In the genomic region with DNA sequence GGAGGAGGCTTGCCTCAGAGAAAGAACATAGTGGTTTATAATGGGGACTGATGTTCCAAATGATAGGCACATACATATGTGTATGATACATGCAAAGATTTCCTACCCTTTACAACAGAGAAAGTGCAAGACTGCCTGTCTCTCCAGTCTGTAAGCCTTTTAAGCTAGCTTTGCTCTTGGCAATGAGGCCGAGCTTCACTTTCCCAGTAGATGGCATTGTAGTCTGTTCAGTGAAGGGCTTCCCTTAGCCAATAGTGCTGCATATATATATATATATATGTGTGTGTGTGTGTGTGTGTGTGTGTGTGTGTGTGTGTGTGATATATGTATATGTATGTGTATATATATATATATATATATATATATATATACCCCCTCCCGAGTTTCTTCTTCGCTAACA, we compare ENCODE assay signal across 9 mouse cellular contexts. TPM values are rescaled to one million over a fixed set of nuclear protein-coding genes. Genes with fewer than 3 reads are reported as not detected.
DNase-seq lines count a peak whose midpoint lies in the region; ATAC-seq and TF ChIP-seq lines count a peak whose summit lies in the region.
"Had no signal": no experiment of that assay in that cellular context is flagged by ENCODE, and none has a peak within 500 bp of the region (broad histone marks: within the 10 kb centered on the region; RNA-seq: fewer than 3 reads in every experiment).

No protein-coding gene starts in this region.

- TF ChIP-seq POLR2A in brain, embryonic 14.5 days (IDR thresholded peaks at IDR 0.05; ENCODE audit: borderline replicate concordance, extremely low read depth, insufficient read depth, insufficient read length, poor library complexity, severe bottlenecking): no peak

- no peak overlapping the region for H3K4me2 ChIP-seq in kidney, postnatal 0 days (ENCODE audit: low read length)
- no peak overlapping the region for H3K4me2 ChIP-seq in kidney, embryonic 16.5 days (replicated peaks; ENCODE audit: low read depth, low read length)
- H3K4me2 ChIP-seq in limb, embryonic 13.5 days (replicated peaks): no peak overlapping the region

- no peaks in the 10 kb centered on the region for H3K4me1 ChIP-seq in kidney, postnatal 0 days (replicated peaks; ENCODE audit: insufficient read depth, low read length)
- H3K4me1 ChIP-seq in kidney, embryonic 16.5 days (ENCODE audit: insufficient read depth, low read length): 0 out of 2 replicates have a peak, but pooled peaks cover 5% of the 10 kb centered on the region
- peaks cover 48% of the 10 kb centered on the region for H3K4me1 ChIP-seq in limb, embryonic 13.5 days

- peak; percentile 14 for DNase-seq in adrenal gland, adult 2 months
- DNase-seq in adrenal gland, postnatal 25 days: no peak
- peak; percentile 75 for DNase-seq in kidney, postnatal 0 days (ENCODE audit: low spot score)
- DNase-seq in brain, embryonic 14.5 days (ENCODE audit: low read depth): peak; percentile 93

- H3K27ac ChIP-seq in kidney, postnatal 0 days: no peak overlapping the region
- no peak overlapping the region for H3K27ac ChIP-seq in kidney, embryonic 16.5 days (ENCODE audit: low read length)
- 0 out of 2 replicates have a peak overlapping the region, but pooled peaks have one; percentile 6 for H3K27ac ChIP-seq in limb, embryonic 13.5 days
- H3K27ac ChIP-seq: macrophage had no signal

- TF ChIP-seq CTCF in kidney, postnatal 0 days (IDR thresholded peaks at IDR 0.05; ENCODE audit: low read depth): peak; percentile 62
- TF ChIP-seq CTCF in brain, embryonic 14.5 days (IDR thresholded peaks at IDR 0.05; ENCODE audit: borderline replicate concordance, extremely low read depth, insufficient read depth, insufficient read length): peak; percentile 58; the same call in 1 of the 2 replicates

- no peak overlapping the region for H3K9ac ChIP-seq in kidney, postnatal 0 days (ENCODE audit: low read depth, low read length)
- H3K9ac ChIP-seq in kidney, embryonic 16.5 days (replicated peaks; ENCODE audit: low read length): no peak overlapping the region
- H3K9ac ChIP-seq in limb, embryonic 13.5 days: no peak overlapping the region

- H3K36me3 ChIP-seq in kidney, postnatal 0 days (ENCODE audit: insufficient read depth, low read length): no peaks in the 10 kb centered on the region
- no peaks in the 10 kb centered on the region for H3K36me3 ChIP-seq in kidney, embryonic 16.5 days (ENCODE audit: insufficient read depth, low read length)
- no peaks in the 10 kb centered on the region for H3K36me3 ChIP-seq in limb, embryonic 13.5 days

- no peak for ATAC-seq in kidney, postnatal 0 days (replicated peaks; ENCODE audit: low FRiP score, low read depth)
- no peak for ATAC-seq in kidney, embryonic 16.5 days (ENCODE audit: low FRiP score, low TSS enrichment)
- no peak for ATAC-seq in limb, embryonic 13.5 days (ENCODE audit: low FRiP score, low read depth)
- ATAC-seq in granulocyte monocyte progenitor cell, adult 5-6 weeks (replicated peaks; ENCODE audit: poor library complexity, severe bottlenecking): no peak
- ATAC-seq in cerebellum, adult (ENCODE audit: insufficient number of reproducible peaks, low FRiP score, low TSS enrichment): no peak

- H3K9me3 ChIP-seq in kidney, postnatal 0 days (replicated peaks; ENCODE audit: low read length): no peaks in the 10 kb centered on the region
- no peaks in the 10 kb centered on the region for H3K9me3 ChIP-seq in kidney, embryonic 16.5 days (ENCODE audit: low read length)
- no peaks in the 10 kb centered on the region for H3K9me3 ChIP-seq in limb, embryonic 13.5 days

- 0 out of 2 replicates have a peak, but pooled peaks cover 4% of the 10 kb centered on the region for H3K27me3 ChIP-seq in kidney, postnatal 0 days (ENCODE audit: insufficient read depth, low read length)
- no peaks in the 10 kb centered on the region; the same call in 1 of the 2 replicates for H3K27me3 ChIP-seq in kidney, embryonic 16.5 days (ENCODE audit: insufficient read depth, low read length)
- no peaks in the 10 kb centered on the region for H3K27me3 ChIP-seq in limb, embryonic 13.5 days

- H3K4me3 ChIP-seq in kidney, postnatal 0 days (replicated peaks; ENCODE audit: low read depth, low read length): no peak overlapping the region
- H3K4me3 ChIP-seq in kidney, embryonic 16.5 days (ENCODE audit: low read length): no peak overlapping the region
- H3K4me3 ChIP-seq in limb, embryonic 13.5 days: no peak overlapping the region

- 63% methylated on average over 3 of the region's 3 CpGs for WGBS in kidney, postnatal 0 days
- WGBS in kidney, embryonic 16.5 days: 68% methylated on average over 3 of the region's 3 CpGs
- 60% methylated on average over 3 of the region's 3 CpGs for WGBS in limb, embryonic 13.5 days

RNA-seq across cellular contexts. Expression of a gene that starts 13.4 kb away (rescaled TPM):
- total RNA-seq in adrenal gland, adult 2 months (2021): 10 to 100 TPM; 34.3 to 45.1 TPM
- polyA plus RNA-seq in adrenal gland, adult 2 months (2012; rRNA removed): 11.7 and 12.9 TPM in 2 replicates
- total RNA-seq in adrenal gland, postnatal 25 days (2021): 52.6 and 56.3 TPM in 2 replicates
- 5.0 and 5.5 TPM in 2 replicates for polyA plus RNA-seq in kidney, postnatal 0 days (2015; fragmentation: Nextera tagmentation; extraction: Ambion mirVana)
- 6.6 and 8.6 TPM in 2 replicates for polyA plus RNA-seq in kidney, embryonic 16.5 days (2015; fragmentation: Nextera tagmentation; extraction: Ambion mirVana)
- 9.7 and 31.3 TPM in 2 replicates for polyA plus RNA-seq in brain, embryonic 14.5 days (2012; rRNA removed)
- 44.1 and 50.0 TPM in 2 replicates for polyA plus RNA-seq in limb, embryonic 13.5 days (2015; fragmentation: Nextera tagmentation; extraction: Ambion mirVana)
- 0.41 and 0.88 TPM in 2 replicates for total RNA-seq in granulocyte monocyte progenitor cell, adult 5-6 weeks (2014; fragmentation: Nextera tagmentation)
- total RNA-seq in granulocyte monocyte progenitor cell, adult 5-6 weeks (2017): 0.31 and 0.34 TPM in 2 replicates
